Mouse (Mus musculus): ENCODE data around the gene Uba6.

DNA sequence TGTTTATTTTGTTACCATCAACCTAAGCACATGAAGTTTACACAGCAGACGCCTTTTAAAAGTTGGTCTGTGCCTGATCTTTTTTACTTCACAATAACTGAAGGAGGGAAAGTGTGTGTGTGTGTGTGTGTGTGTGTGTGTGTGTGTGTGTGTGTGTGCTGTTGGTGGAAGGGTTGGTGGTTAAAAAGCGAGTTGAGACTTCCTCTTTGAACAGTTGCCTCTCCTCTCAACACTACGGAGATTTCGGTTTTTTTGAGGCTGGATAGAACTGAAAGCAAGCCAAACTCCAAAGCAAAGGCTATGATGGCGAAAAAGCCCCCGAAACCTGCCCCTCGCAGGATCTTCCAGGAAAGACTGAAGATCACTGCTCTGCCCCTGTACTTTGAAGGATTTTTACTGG lies 101.1 kb downstream of the Uba6 start, which contains the start of gene Stap1:
- TF ChIP-seq EP300 (optimal IDR thresholded peaks at IDR 0.05) (no peak), CTCF (IDR thresholded peaks at IDR 0.05; ENCODE audit: low read depth) (no peak)

Data from stomach, postnatal 0 days (tissue).